Mouse (Mus musculus): Measurements from ENCODE around the gene Klhdc7b. TPM values are rescaled to one million over a fixed set of nuclear protein-coding genes. Genes with fewer than 3 reads are reported as not detected.

Gene Klhdc7b
- 0.10 and 0.38 TPM in 2 replicates for total RNA-seq (2017)

GRCm38 (mm10) chr15:89384617-89385016, at the start of gene Klhdc7b:
Gene Klhdc7b, plus strand, starts transcription at chr15:89384917.
- ATAC-seq (replicated peaks in 1 of 2; ENCODE audit: insufficient read depth in 1 of 2, low FRiP score in 2 of 2, low TSS enrichment in 1 of 2, low read depth in 1 of 2, poor library complexity in 2 of 2, severe bottlenecking in 2 of 2), result no peak

- ATAC-seq (replicated peaks in 1 of 2; ENCODE audit: insufficient read depth in 1 of 2, low FRiP score in 2 of 2, low TSS enrichment in 1 of 2, low read depth in 1 of 2, poor library complexity in 2 of 2, severe bottlenecking in 2 of 2), result no peak
Observed at GRCm38 (mm10) chr15:89336422-89336821, 48.3 kb upstream of the Klhdc7b start.

GRCm38 (mm10) chr15:89339696-89340095, 45.0 kb upstream of the Klhdc7b start:
- ATAC-seq (replicated peaks in 1 of 2; ENCODE audit: insufficient read depth in 1 of 2, low FRiP score in 2 of 2, low TSS enrichment in 1 of 2, low read depth in 1 of 2, poor library complexity in 2 of 2, severe bottlenecking in 2 of 2), result peak; percentile 73 to 91

GRCm38 (mm10) chr15:89340136-89340535, 44.6 kb upstream of the Klhdc7b start:
- peak in 1 of 2 experiments; percentile 43; a peak in 1 of 4 replicates for ATAC-seq (replicated peaks in 1 of 2; ENCODE audit: insufficient read depth in 1 of 2, low FRiP score in 2 of 2, low TSS enrichment in 1 of 2, low read depth in 1 of 2, poor library complexity in 2 of 2, severe bottlenecking in 2 of 2)

- no peak for ATAC-seq (replicated peaks in 1 of 2; ENCODE audit: insufficient read depth in 1 of 2, low FRiP score in 2 of 2, low TSS enrichment in 1 of 2, low read depth in 1 of 2, poor library complexity in 2 of 2, severe bottlenecking in 2 of 2)
Observed at GRCm38 (mm10) chr15:89341678-89342077, 43.0 kb upstream of the Klhdc7b start.

GRCm38 (mm10) chr15:89343325-89343724, 41.4 kb upstream of the Klhdc7b start:
- no peak for ATAC-seq (replicated peaks in 1 of 2; ENCODE audit: insufficient read depth in 1 of 2, low FRiP score in 2 of 2, low TSS enrichment in 1 of 2, low read depth in 1 of 2, poor library complexity in 2 of 2, severe bottlenecking in 2 of 2)

- no peak for ATAC-seq (replicated peaks in 1 of 2; ENCODE audit: insufficient read depth in 1 of 2, low FRiP score in 2 of 2, low TSS enrichment in 1 of 2, low read depth in 1 of 2, poor library complexity in 2 of 2, severe bottlenecking in 2 of 2)
Observed at GRCm38 (mm10) chr15:89350447-89350846, 34.3 kb upstream of the Klhdc7b start.

GRCm38 (mm10) chr15:89351302-89351701, 33.4 kb upstream of the Klhdc7b start:
- ATAC-seq (replicated peaks in 1 of 2; ENCODE audit: insufficient read depth in 1 of 2, low FRiP score in 2 of 2, low TSS enrichment in 1 of 2, low read depth in 1 of 2, poor library complexity in 2 of 2, severe bottlenecking in 2 of 2), result no peak

GRCm38 (mm10) chr15:89352054-89352453, 32.7 kb upstream of the Klhdc7b start:
- ATAC-seq (replicated peaks in 1 of 2; ENCODE audit: insufficient read depth in 1 of 2, low FRiP score in 2 of 2, low TSS enrichment in 1 of 2, low read depth in 1 of 2, poor library complexity in 2 of 2, severe bottlenecking in 2 of 2), result no peak

- no peak for ATAC-seq (replicated peaks in 1 of 2; ENCODE audit: insufficient read depth in 1 of 2, low FRiP score in 2 of 2, low TSS enrichment in 1 of 2, low read depth in 1 of 2, poor library complexity in 2 of 2, severe bottlenecking in 2 of 2)
Observed at GRCm38 (mm10) chr15:89352795-89353194, 31.9 kb upstream of the Klhdc7b start.

GRCm38 (mm10) chr15:89353837-89354236, 30.9 kb upstream of the Klhdc7b start:
- ATAC-seq (replicated peaks in 1 of 2; ENCODE audit: insufficient read depth in 1 of 2, low FRiP score in 2 of 2, low TSS enrichment in 1 of 2, low read depth in 1 of 2, poor library complexity in 2 of 2, severe bottlenecking in 2 of 2), result no peak

GRCm38 (mm10) chr15:89354455-89354854, 30.3 kb upstream of the Klhdc7b start:
- ATAC-seq (replicated peaks in 1 of 2; ENCODE audit: insufficient read depth in 1 of 2, low FRiP score in 2 of 2, low TSS enrichment in 1 of 2, low read depth in 1 of 2, poor library complexity in 2 of 2, severe bottlenecking in 2 of 2), result no peak

GRCm38 (mm10) chr15:89355241-89356187, 29.2 kb upstream of the Klhdc7b start, which contains the start of the genes Lmf2 and Ncaph2:
Gene Lmf2, minus strand, starts transcription at chr15:89355659.
Gene Ncaph2, plus strand, starts transcription at chr15:89355719.
- peak; percentile 80 to 85 for ATAC-seq (replicated peaks in 1 of 2; ENCODE audit: insufficient read depth in 1 of 2, low FRiP score in 2 of 2, low TSS enrichment in 1 of 2, low read depth in 1 of 2, poor library complexity in 2 of 2, severe bottlenecking in 2 of 2)

- ATAC-seq (replicated peaks in 1 of 2; ENCODE audit: insufficient read depth in 1 of 2, low FRiP score in 2 of 2, low TSS enrichment in 1 of 2, low read depth in 1 of 2, poor library complexity in 2 of 2, severe bottlenecking in 2 of 2), result peak; percentile 56 to 60
Observed at GRCm38 (mm10) chr15:89356372-89356771, 28.3 kb upstream of the Klhdc7b start.

GRCm38 (mm10) chr15:89358784-89359183, 25.9 kb upstream of the Klhdc7b start:
- no peak for ATAC-seq (replicated peaks in 1 of 2; ENCODE audit: insufficient read depth in 1 of 2, low FRiP score in 2 of 2, low TSS enrichment in 1 of 2, low read depth in 1 of 2, poor library complexity in 2 of 2, severe bottlenecking in 2 of 2)

GRCm38 (mm10) chr15:89363051-89363450, 21.7 kb upstream of the Klhdc7b start:
- no peak for ATAC-seq (replicated peaks in 1 of 2; ENCODE audit: insufficient read depth in 1 of 2, low FRiP score in 2 of 2, low TSS enrichment in 1 of 2, low read depth in 1 of 2, poor library complexity in 2 of 2, severe bottlenecking in 2 of 2)

- ATAC-seq (replicated peaks in 1 of 2; ENCODE audit: insufficient read depth in 1 of 2, low FRiP score in 2 of 2, low TSS enrichment in 1 of 2, low read depth in 1 of 2, poor library complexity in 2 of 2, severe bottlenecking in 2 of 2), result no peak
Observed at GRCm38 (mm10) chr15:89365141-89365551, 19.6 kb upstream of the Klhdc7b start.

GRCm38 (mm10) chr15:89372068-89372467, 12.6 kb upstream of the Klhdc7b start:
- no peak for ATAC-seq (replicated peaks in 1 of 2; ENCODE audit: insufficient read depth in 1 of 2, low FRiP score in 2 of 2, low TSS enrichment in 1 of 2, low read depth in 1 of 2, poor library complexity in 2 of 2, severe bottlenecking in 2 of 2)

GRCm38 (mm10) chr15:89372536-89372935, 12.2 kb upstream of the Klhdc7b start:
- no peak for ATAC-seq (replicated peaks in 1 of 2; ENCODE audit: insufficient read depth in 1 of 2, low FRiP score in 2 of 2, low TSS enrichment in 1 of 2, low read depth in 1 of 2, poor library complexity in 2 of 2, severe bottlenecking in 2 of 2)
